Mouse (Mus musculus) G1E (cell line): ENCODE data around the gene Pigu. TPM values are rescaled to one million over a fixed set of nuclear protein-coding genes. Genes with fewer than 3 reads are reported as not detected.

ENCODE experiments used
- ATAC-seq: 2 replicates; pipeline ENCODE4 v1.8.0; 2016; ENCODE audit warnings: mild to moderate bottlenecking; ENCODE audit not compliant: insufficient number of reproducible peaks, poor library complexity, low FRiP score, severe bottlenecking; ENCODE audit errors: extremely low read depth
- DNase-seq: peaks from one replicate; pipeline ENCODE4 v3.0.0; 2012; ENCODE audit warnings: low spot score
- H3K27me3 ChIP-seq: 2 replicates; pipeline ENCODE4 v1.6.1; 2012; ENCODE audit warnings: mild to moderate bottlenecking, low read length, inconsistent platforms; ENCODE audit not compliant: insufficient read depth
- H3K36me3 ChIP-seq: replicated peaks from 2 replicates; pipeline ENCODE3; 2012; ENCODE audit warnings: mild to moderate bottlenecking, inconsistent platforms
- H3K4me1 ChIP-seq: 2 replicates; pipeline ENCODE4 v1.6.1; 2012; ENCODE audit warnings: low read depth, low read length, inconsistent platforms, mixed read lengths; ENCODE audit not compliant: insufficient read depth
- H3K4me3 ChIP-seq: 2 replicates; pipeline ENCODE4 v1.5.1; 2012; ENCODE audit warnings: low read depth, mild to moderate bottlenecking, inconsistent platforms, low read length, moderate library complexity, mixed read lengths
- H3K9me3 ChIP-seq: replicated peaks from 2 replicates; pipeline ENCODE4 v1.6.1; 2012; ENCODE audit warnings: inconsistent platforms
- CTCF ChIP-seq: IDR thresholded peaks from 2 replicates; pipeline ENCODE4 v1.5.1; 2012; ENCODE audit warnings: low read depth, low read length, inconsistent platforms, mixed read lengths
- GATA1 ChIP-seq: IDR thresholded peaks from 2 replicates; pipeline ENCODE4 v1.6.1; 2012; ENCODE audit warnings: borderline replicate concordance, low read length, inconsistent platforms, mixed read lengths
- GATA2 ChIP-seq: IDR thresholded peaks from 2 replicates; pipeline ENCODE4 v1.6.1; 2012; ENCODE audit warnings: low read depth, low read length, inconsistent platforms, borderline replicate concordance
- POLR2AphosphoS5 ChIP-seq: IDR thresholded peaks from 2 replicates; pipeline ENCODE4 v1.6.1; 2012; ENCODE audit warnings: low read depth, low read length, inconsistent platforms; ENCODE audit not compliant: insufficient replicate concordance
- TAL1 ChIP-seq: conservative IDR thresholded peaks from 2 replicates; pipeline ENCODE4 v1.6.1; 2012; ENCODE audit warnings: low read depth, low read length, inconsistent platforms, mixed read lengths
- polyA plus RNA-seq: library from polyadenylated mRNA; stranded (reverse); fragments of >175 nt; gene quantifications from 2 replicates; pipeline ENCODE4 v1.2.3, GENCODE M21; 2012
- total RNA-seq, 2 experiments: library from RNA; stranded (forward) in 1 of 2; stranded (reverse) in 1 of 2; fragments of 200-1000 nt in 1 of 2; fragments of >200 nt in 1 of 2; fragmentation: Nextera tagmentation in 1 of 2; gene quantifications; 2 replicates each; pipeline ENCODE4 v1.2.3; 2014 to 2017

The Pigu gene
- total and polyA plus RNA-seq, 3 experiments = 13.0 to 43.3 (median 28.5) TPM

DNA sequence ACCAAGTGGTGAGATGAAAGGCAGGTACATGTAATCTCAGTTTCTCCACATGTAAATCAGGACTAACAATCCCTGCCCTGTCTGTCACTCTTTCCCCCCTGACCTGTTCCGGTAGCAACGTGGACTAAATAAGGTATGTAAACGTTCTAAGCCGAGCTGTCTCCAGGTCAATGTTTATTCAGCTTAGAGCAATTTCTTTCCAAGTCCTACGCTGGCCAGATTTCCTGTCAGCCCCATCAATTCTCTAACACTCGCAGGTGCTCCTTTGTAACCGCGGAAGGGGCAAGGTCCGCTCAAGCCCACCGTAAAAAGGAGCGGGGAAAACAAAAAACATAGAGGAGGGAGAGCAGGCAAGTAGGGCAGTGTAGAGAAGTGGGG, 23.8 kb upstream of the Pigu start:
- Histone ChIP-seq H3K4me3 (peak overlapping the region; percentile 79; the same call in 1 of the 2 replicates), H3K9me3 (no peaks in the 10 kb centered on the region), H3K27me3 (peaks cover 27% of the 10 kb centered on the region), H3K36me3 (no peaks in the 10 kb centered on the region), H3K4me1 (peaks cover 21% of the 10 kb centered on the region)
- ATAC-seq (no peak), DNase-seq (no peak)
- TF ChIP-seq TAL1 (no peak), GATA1 (no peak), GATA2 (no peak), CTCF (no peak), POLR2AphosphoS5 (no peak)

DNA sequence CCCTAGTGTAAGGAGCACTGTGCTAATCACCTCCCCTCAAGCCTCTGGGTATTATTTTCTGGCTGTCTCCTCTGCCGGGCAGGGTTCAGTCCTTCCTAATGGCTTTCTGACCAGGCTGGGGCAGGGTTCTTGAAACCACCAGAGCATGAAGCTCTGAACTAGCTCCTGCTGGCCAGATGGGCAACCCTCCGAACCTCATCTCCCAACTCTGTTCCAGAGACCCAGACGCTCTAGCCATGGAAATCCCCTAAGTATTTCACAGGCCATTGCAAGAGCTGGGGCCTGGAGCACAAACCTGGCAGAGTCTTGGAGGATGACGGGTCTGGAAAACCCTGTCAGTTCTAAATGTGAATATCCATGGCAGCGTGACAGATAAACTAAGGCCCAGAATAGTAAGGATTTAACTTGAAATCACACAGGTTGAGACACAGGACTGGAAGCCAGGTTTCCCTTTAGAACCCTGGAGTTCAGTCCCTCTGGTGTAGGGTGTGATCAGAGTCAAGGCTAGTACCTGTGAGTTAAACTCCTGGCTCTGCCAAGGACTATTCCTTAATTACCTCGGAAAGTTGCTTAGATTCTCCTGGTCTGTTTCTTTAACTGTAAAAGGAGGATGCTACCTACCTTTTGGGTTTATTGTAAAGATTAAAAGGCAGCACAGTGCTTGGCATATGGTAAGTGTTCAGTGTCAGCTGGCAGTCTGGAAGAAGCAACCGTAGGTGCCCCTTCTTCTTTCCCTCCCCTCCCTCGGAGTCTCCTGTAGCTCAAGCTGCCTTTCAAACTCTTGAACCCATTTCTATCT, 23.2 kb upstream of the Pigu start, which contains the start of gene Trp53inp2:
Gene Trp53inp2 (plus strand): TSS at position 799 of the 799 bp plus-strand sequence.
- H3K9me3 ChIP-seq = no peaks in the 10 kb centered on the region
- no peak for TF ChIP-seq TAL1
- TF ChIP-seq GATA2 = no peak
- TF ChIP-seq POLR2AphosphoS5 = no peak
- no peak for TF ChIP-seq GATA1
- TF ChIP-seq CTCF = no peak
- no peak for DNase-seq
- H3K27me3 ChIP-seq = peaks cover 30% of the 10 kb centered on the region
- ATAC-seq = no peak
- no peaks in the 10 kb centered on the region for H3K36me3 ChIP-seq
- H3K4me3 ChIP-seq = peak within 1 kb of the TSS; percentile 79
- peaks cover 21% of the 10 kb centered on the region for H3K4me1 ChIP-seq

DNA sequence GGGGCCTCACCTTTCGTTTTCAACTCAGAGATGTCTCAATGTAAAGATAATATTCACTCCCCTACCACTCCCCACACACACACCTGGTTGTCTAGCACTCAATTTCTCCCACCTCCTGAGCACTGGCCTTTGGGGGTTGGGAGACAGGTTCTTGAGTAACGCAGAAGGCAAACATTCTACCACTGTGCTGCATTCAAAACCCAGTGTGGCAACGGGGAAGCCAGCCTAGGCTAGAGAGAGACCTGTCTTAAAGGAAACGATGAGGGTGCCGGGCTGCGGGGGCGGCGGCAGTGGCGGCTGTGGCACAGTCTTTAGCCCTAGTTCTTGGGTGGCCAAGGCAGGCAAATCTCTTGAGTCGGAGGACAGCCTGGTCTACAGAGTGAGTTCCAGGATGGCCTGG, 19.0 kb upstream of the Pigu start:
- Histone ChIP-seq H3K27me3 (peaks cover 35% of the 10 kb centered on the region), H3K36me3 (no peaks in the 10 kb centered on the region), H3K9me3 (no peaks in the 10 kb centered on the region), H3K4me1 (peaks cover 9% of the 10 kb centered on the region), H3K4me3 (no peak overlapping the region)
- DNase-seq (no peak), ATAC-seq (no peak)
- TF ChIP-seq POLR2AphosphoS5 = no peak
- no peak for TF ChIP-seq GATA2
- TF ChIP-seq TAL1 = no peak
- TF ChIP-seq CTCF = no peak
- TF ChIP-seq GATA1 = no peak

DNA sequence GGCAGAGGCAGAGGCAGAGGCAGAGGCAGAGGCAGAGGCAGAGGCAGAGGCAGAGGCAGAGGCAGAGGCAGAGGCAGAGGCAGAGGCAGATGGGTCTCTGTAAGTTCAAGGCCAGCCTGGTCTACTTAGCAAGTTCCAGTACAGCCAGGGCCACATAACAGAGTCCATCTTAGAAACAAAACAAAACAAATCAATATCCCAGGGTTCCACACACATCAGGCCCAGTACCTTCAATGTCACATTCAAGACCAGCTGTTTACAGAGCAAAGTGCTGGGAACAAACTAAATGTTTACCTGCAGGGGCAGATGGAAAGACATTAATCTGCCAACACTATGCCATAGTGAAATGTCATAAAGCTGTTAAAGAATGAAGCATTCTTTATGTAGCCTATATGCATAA, 17.3 kb upstream of the Pigu start:
- H3K4me1 ChIP-seq = peaks cover 5% of the 10 kb centered on the region; the same call in 1 of the 2 replicates
- DNase-seq (no peak), ATAC-seq (no peak)
- peaks cover 28% of the 10 kb centered on the region for H3K27me3 ChIP-seq
- no peaks in the 10 kb centered on the region for H3K36me3 ChIP-seq
- H3K9me3 ChIP-seq = no peaks in the 10 kb centered on the region
- no peak overlapping the region for H3K4me3 ChIP-seq
- no peak for TF ChIP-seq POLR2AphosphoS5
- TF ChIP-seq GATA2 = no peak
- no peak for TF ChIP-seq GATA1
- TF ChIP-seq TAL1 = no peak
- no peak for TF ChIP-seq CTCF

DNA sequence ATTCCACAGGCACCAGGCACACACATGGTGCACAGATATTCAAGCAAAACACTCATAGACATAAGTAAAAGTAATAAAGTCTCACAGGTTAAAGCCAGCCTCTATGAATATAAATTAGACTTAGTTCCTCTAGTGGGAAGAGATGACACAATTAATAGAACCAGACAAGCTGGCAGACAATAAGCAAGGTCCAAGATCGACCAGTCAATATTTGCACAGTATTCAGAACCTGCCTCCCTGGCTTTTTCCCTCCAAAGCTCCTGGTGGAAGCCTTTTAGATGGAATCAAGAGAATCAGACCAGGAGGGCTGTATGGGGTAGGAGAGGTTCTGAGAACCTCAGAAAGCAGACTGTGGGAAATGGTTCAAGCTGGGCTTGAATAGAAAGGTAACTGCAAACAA, 16.7 kb upstream of the Pigu start:
- H3K27me3 ChIP-seq = peaks cover 27% of the 10 kb centered on the region
- no peak for DNase-seq
- ATAC-seq = no peak
- no peaks in the 10 kb centered on the region for H3K9me3 ChIP-seq
- H3K36me3 ChIP-seq = no peaks in the 10 kb centered on the region
- no peak overlapping the region for H3K4me3 ChIP-seq
- TF ChIP-seq CTCF (no peak), GATA1 (no peak), TAL1 (no peak), POLR2AphosphoS5 (no peak), GATA2 (no peak)
- peaks cover 5% of the 10 kb centered on the region; the same call in 1 of the 2 replicates for H3K4me1 ChIP-seq

DNA sequence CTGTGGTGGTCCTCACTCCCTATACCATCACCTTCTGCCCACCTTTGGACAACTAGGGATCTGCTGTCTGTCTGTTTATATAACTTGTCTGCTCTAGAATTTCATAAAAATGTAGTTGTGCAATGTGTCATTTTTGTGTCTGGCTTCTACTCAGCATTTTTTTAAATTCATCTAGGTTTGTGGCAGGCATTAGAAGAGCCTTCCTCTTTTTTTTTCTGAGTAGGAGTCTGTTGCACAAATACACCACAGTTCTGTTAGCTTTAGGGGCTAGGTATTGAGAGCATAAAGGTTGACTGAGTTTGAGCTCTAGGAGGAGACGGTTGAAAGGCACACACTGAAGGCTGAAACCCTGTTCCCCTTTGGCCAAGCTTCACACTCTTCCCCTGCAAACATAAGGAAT, 16.1 kb upstream of the Pigu start:
- Histone ChIP-seq H3K27me3 (peaks cover 25% of the 10 kb centered on the region), H3K4me3 (no peak overlapping the region), H3K9me3 (no peaks in the 10 kb centered on the region), H3K36me3 (no peaks in the 10 kb centered on the region), H3K4me1 (peaks cover 5% of the 10 kb centered on the region; the same call in 1 of the 2 replicates)
- ATAC-seq = no peak
- no peak for TF ChIP-seq GATA2
- TF ChIP-seq GATA1 = no peak
- TF ChIP-seq POLR2AphosphoS5 = no peak
- TF ChIP-seq TAL1 = no peak
- TF ChIP-seq CTCF = no peak
- DNase-seq = no peak
